Mouse (Mus musculus): ENCODE measurements around the gene Actr3b.

GRCm38 (mm10) chr5:25871342-25872023, 111.7 kb downstream of the Actr3b start:
- TF ChIP-seq CTCF (IDR thresholded peaks at IDR 0.05; ENCODE audit: borderline replicate concordance, control insufficient read depth, extremely low read depth, insufficient read depth, low read length, poor library complexity) (no peak), POLR2A (IDR thresholded peaks at IDR 0.05; ENCODE audit: control insufficient read depth, extremely low read depth, insufficient read depth, low read length, poor library complexity) (no peak)
